Mouse (Mus musculus): Measurements from ENCODE around the gene Ovol2. TPM values are rescaled to one million over a fixed set of nuclear protein-coding genes. Genes with fewer than 3 reads are reported as not detected.

Ovol2 gene
- polyA plus RNA-seq (2014; fragmentation: Nextera tagmentation; extraction: Ambion mirVana) = 1.1 and 3.0 TPM in 2 replicates

- DNase-seq (ENCODE audit: low spot score) = peak; percentile 88
- Histone ChIP-seq H3K9me3 (ENCODE audit: control insufficient read depth, low read length) (no peaks in the 10 kb centered on the region), H3K4me1 (ENCODE audit: control insufficient read depth, insufficient read depth, low read length) (no peaks in the 10 kb centered on the region), H3K4me2 (ENCODE audit: low read depth, low read length) (peak within 1 kb of the TSS; percentile 99), H3K27ac (replicated peaks; ENCODE audit: low read depth, low read length) (no peak within 1 kb of the TSS), H3K36me3 (ENCODE audit: control insufficient read depth, insufficient read depth, low read length) (no peaks in the 10 kb centered on the region), H3K27me3 (replicated peaks; ENCODE audit: control insufficient read depth, insufficient read depth, low read length) (peaks cover 65% of the 10 kb centered on the region), H3K9ac (ENCODE audit: low read depth, low read length) (peak within 1 kb of the TSS; percentile 51), H3K4me3 (ENCODE audit: low read depth, low read length) (peak within 1 kb of the TSS; percentile 59)
- ATAC-seq (ENCODE audit: low read depth) = peak; percentile 69
- 2% methylated on average over 48 of the region's 62 CpGs for WGBS
Observed at GRCm38 (mm10) chr2:144331401-144332302, at the start of gene Ovol2. Gene Ovol2 (minus strand): TSS chr2:144332146.

DNA sequence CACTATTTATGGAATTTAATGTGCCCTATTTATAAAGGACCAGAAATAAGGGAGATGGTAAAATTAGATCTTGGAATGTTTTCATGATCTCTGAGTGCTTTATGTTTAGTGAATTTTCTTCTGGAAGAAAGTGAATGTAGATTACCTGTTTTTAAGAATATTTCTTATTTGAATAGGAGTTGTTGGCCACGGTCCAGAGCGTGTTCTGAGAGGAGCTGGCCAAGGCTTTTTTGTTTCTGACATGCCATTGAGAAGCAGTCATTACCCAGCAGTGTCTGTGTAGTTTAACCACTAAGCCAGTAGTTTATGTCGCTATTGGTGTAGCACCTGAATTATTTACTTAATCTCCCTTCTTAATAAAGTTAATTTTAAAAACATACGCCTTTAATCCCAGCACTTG lies 49.8 kb upstream of the Ovol2 start:
- peaks cover 93% of the 10 kb centered on the region for H3K36me3 ChIP-seq (ENCODE audit: control insufficient read depth, insufficient read depth, low read length)
- WGBS = 90% methylated on average over 4 of the region's 4 CpGs
- no peak for ATAC-seq (ENCODE audit: low read depth)

GRCm38 (mm10) chr2:144381293-144381692 lies 49.3 kb upstream of the Ovol2 start:
- ATAC-seq (ENCODE audit: low read depth) (no peak), DNase-seq (ENCODE audit: low spot score) (no peak)
- H3K27me3 ChIP-seq (replicated peaks; ENCODE audit: control insufficient read depth, insufficient read depth, low read length) = no peaks in the 10 kb centered on the region
- no peak overlapping the region for H3K4me2 ChIP-seq (ENCODE audit: low read depth, low read length)
- no peaks in the 10 kb centered on the region for H3K9me3 ChIP-seq (ENCODE audit: control insufficient read depth, low read length)
- H3K9ac ChIP-seq (ENCODE audit: low read depth, low read length) = no peak overlapping the region
- H3K4me1 ChIP-seq (ENCODE audit: control insufficient read depth, insufficient read depth, low read length) = no peaks in the 10 kb centered on the region
- H3K36me3 ChIP-seq (ENCODE audit: control insufficient read depth, insufficient read depth, low read length) = peaks cover 95% of the 10 kb centered on the region
- no peak overlapping the region for H3K27ac ChIP-seq (replicated peaks; ENCODE audit: low read depth, low read length)
- H3K4me3 ChIP-seq (ENCODE audit: low read depth, low read length) = no peak overlapping the region
- 82% methylated on average over 3 of the region's 3 CpGs for WGBS

More for the DNA sequence above, 49.8 kb upstream of the Ovol2 start:
- H3K27me3 ChIP-seq (replicated peaks; ENCODE audit: control insufficient read depth, insufficient read depth, low read length) = no peaks in the 10 kb centered on the region
- H3K4me2 ChIP-seq (ENCODE audit: low read depth, low read length) = no peak overlapping the region
- no peaks in the 10 kb centered on the region for H3K4me1 ChIP-seq (ENCODE audit: control insufficient read depth, insufficient read depth, low read length)
- no peak for DNase-seq (ENCODE audit: low spot score)
- no peak overlapping the region for H3K27ac ChIP-seq (replicated peaks; ENCODE audit: low read depth, low read length)
- H3K4me3 ChIP-seq (ENCODE audit: low read depth, low read length) = no peak overlapping the region
- H3K9me3 ChIP-seq (ENCODE audit: control insufficient read depth, low read length) = no peaks in the 10 kb centered on the region
- H3K9ac ChIP-seq (ENCODE audit: low read depth, low read length) = no peak overlapping the region

- H3K9me3 ChIP-seq (ENCODE audit: control insufficient read depth, low read length) = no peaks in the 10 kb centered on the region
- ATAC-seq (ENCODE audit: low read depth) (0 out of 2 replicates have a peak, but pooled peaks have one; percentile 22), DNase-seq (ENCODE audit: low spot score) (no peak)
- WGBS = 79% methylated on average over 10 of the region's 10 CpGs
- H3K27ac ChIP-seq (replicated peaks; ENCODE audit: low read depth, low read length) = no peak overlapping the region
- H3K9ac ChIP-seq (ENCODE audit: low read depth, low read length) = no peak overlapping the region
- peaks cover 77% of the 10 kb centered on the region for H3K36me3 ChIP-seq (ENCODE audit: control insufficient read depth, insufficient read depth, low read length)
- no peak overlapping the region for H3K4me3 ChIP-seq (ENCODE audit: low read depth, low read length)
- peaks cover 1% of the 10 kb centered on the region for H3K4me1 ChIP-seq (ENCODE audit: control insufficient read depth, insufficient read depth, low read length)
- H3K27me3 ChIP-seq (replicated peaks; ENCODE audit: control insufficient read depth, insufficient read depth, low read length) = no peaks in the 10 kb centered on the region
- no peak overlapping the region for H3K4me2 ChIP-seq (ENCODE audit: low read depth, low read length)
Observed at GRCm38 (mm10) chr2:144375063-144375703, 43.2 kb upstream of the Ovol2 start.

- no peaks in the 10 kb centered on the region for H3K27me3 ChIP-seq (replicated peaks; ENCODE audit: control insufficient read depth, insufficient read depth, low read length)
- H3K9ac ChIP-seq (ENCODE audit: low read depth, low read length) = no peak overlapping the region
- 87% methylated on average over 9 of the region's 9 CpGs for WGBS
- peaks cover 56% of the 10 kb centered on the region for H3K36me3 ChIP-seq (ENCODE audit: control insufficient read depth, insufficient read depth, low read length)
- no peak overlapping the region for H3K4me3 ChIP-seq (ENCODE audit: low read depth, low read length)
- no peak overlapping the region for H3K27ac ChIP-seq (replicated peaks; ENCODE audit: low read depth, low read length)
- DNase-seq (ENCODE audit: low spot score) = no peak
- peaks cover 7% of the 10 kb centered on the region for H3K4me1 ChIP-seq (ENCODE audit: control insufficient read depth, insufficient read depth, low read length)
- ATAC-seq (ENCODE audit: low read depth) = no peak
- H3K9me3 ChIP-seq (ENCODE audit: control insufficient read depth, low read length) = no peaks in the 10 kb centered on the region
- no peak overlapping the region for H3K4me2 ChIP-seq (ENCODE audit: low read depth, low read length)
Observed at GRCm38 (mm10) chr2:144373063-144373462, 41.1 kb upstream of the Ovol2 start.

DNA sequence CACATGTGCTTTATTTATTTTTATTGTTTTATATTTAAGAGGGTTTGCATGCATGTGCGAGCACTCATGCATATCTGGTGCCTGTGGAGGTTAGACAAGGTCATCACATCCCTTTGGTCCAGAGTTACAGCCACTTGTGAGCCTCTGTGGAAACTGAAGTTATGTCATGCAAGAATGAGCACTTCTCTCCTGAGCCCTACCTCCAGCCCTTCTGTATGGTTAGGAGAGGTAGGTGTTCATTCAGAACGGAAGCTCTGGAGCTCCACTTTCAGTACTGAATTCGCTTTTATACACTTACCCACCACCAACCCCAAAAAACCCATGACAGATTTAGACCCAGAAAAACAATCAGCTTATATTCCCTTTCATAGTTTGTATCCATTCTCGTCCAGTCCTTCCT lies 39.6 kb upstream of the Ovol2 start:
- H3K4me2 ChIP-seq (ENCODE audit: low read depth, low read length) = no peak overlapping the region
- no peak for DNase-seq (ENCODE audit: low spot score)
- no peak for ATAC-seq (ENCODE audit: low read depth)
- H3K9ac ChIP-seq (ENCODE audit: low read depth, low read length) = no peak overlapping the region
- no peak overlapping the region for H3K27ac ChIP-seq (replicated peaks; ENCODE audit: low read depth, low read length)
- H3K4me3 ChIP-seq (ENCODE audit: low read depth, low read length) = no peak overlapping the region
- 85% methylated on average over 4 of the region's 4 CpGs for WGBS
- H3K27me3 ChIP-seq (replicated peaks; ENCODE audit: control insufficient read depth, insufficient read depth, low read length) = no peaks in the 10 kb centered on the region
- no peaks in the 10 kb centered on the region for H3K9me3 ChIP-seq (ENCODE audit: control insufficient read depth, low read length)
- H3K4me1 ChIP-seq (ENCODE audit: control insufficient read depth, insufficient read depth, low read length) = peaks cover 7% of the 10 kb centered on the region
- H3K36me3 ChIP-seq (ENCODE audit: control insufficient read depth, insufficient read depth, low read length) = peaks cover 42% of the 10 kb centered on the region

DNA sequence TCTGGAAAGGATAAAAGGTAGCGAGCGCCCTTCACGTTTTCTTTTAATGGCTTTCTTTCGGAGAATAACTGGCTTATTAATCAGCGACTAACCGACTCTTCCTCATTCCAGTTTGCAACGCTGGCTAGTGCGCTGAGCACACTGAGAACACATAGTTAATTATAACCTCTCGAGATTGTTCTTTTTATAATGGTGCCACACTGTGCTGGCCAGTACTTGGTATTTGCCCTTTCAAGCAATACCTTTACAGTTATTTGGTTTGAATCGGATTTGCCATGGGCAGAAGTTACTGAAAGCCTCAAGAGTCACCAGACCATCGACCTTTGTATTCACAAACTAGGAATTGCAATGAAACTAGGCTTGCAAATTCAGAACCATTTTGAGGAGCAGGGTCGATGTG lies 37.6 kb upstream of the Ovol2 start:
- no peak for ATAC-seq (ENCODE audit: low read depth)
- Histone ChIP-seq H3K27me3 (replicated peaks; ENCODE audit: control insufficient read depth, insufficient read depth, low read length) (no peaks in the 10 kb centered on the region), H3K36me3 (ENCODE audit: control insufficient read depth, insufficient read depth, low read length) (peaks cover 21% of the 10 kb centered on the region), H3K4me3 (ENCODE audit: low read depth, low read length) (peak overlapping the region; percentile 89), H3K4me1 (ENCODE audit: control insufficient read depth, insufficient read depth, low read length) (peaks cover 7% of the 10 kb centered on the region), H3K9me3 (ENCODE audit: control insufficient read depth, low read length) (no peaks in the 10 kb centered on the region), H3K9ac (ENCODE audit: low read depth, low read length) (peak overlapping the region; percentile 88), H3K27ac (replicated peaks; ENCODE audit: low read depth, low read length) (peak overlapping the region; percentile 91), H3K4me2 (ENCODE audit: low read depth, low read length) (peak overlapping the region; percentile 75)
- whole genome bisulfite sequencing = 1% methylated on average over 12 of the region's 12 CpGs
- no peak for DNase-seq (ENCODE audit: low spot score)

DNA sequence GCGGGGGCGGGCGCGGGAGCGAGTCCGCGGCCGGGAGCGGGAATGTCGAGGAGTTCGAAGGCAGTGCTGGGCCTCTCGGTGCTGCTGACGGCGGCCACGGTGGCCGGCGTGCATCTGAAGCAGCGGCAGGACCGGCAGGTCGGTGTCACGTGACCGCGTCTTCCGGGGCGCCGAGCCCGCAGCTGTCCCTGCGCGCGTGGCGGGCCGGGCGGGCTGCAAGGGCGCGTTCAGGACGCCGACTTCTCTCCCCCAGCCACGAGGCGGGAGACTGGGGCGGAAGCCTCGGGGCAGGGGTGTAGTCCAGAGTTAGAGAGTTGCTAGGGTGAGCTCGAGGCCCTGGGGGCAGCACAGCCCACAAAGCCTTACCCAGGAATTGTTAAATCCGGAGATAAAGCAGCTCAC lies 37.1 kb upstream of the Ovol2 start:
- 0% methylated on average over 9 of the region's 43 CpGs for WGBS
- ATAC-seq (ENCODE audit: low read depth) = peak; percentile 88
- H3K4me3 ChIP-seq (ENCODE audit: low read depth, low read length) = peak overlapping the region; percentile 89
- peak; percentile 80 for DNase-seq (ENCODE audit: low spot score)
- peaks cover 7% of the 10 kb centered on the region for H3K4me1 ChIP-seq (ENCODE audit: control insufficient read depth, insufficient read depth, low read length)
- H3K36me3 ChIP-seq (ENCODE audit: control insufficient read depth, insufficient read depth, low read length) = peaks cover 16% of the 10 kb centered on the region
- H3K27me3 ChIP-seq (replicated peaks; ENCODE audit: control insufficient read depth, insufficient read depth, low read length) = no peaks in the 10 kb centered on the region
- H3K4me2 ChIP-seq (ENCODE audit: low read depth, low read length) = peak overlapping the region; percentile 75
- H3K9me3 ChIP-seq (ENCODE audit: control insufficient read depth, low read length) = no peaks in the 10 kb centered on the region
- peak overlapping the region; percentile 91 for H3K27ac ChIP-seq (replicated peaks; ENCODE audit: low read depth, low read length)
- H3K9ac ChIP-seq (ENCODE audit: low read depth, low read length) = peak overlapping the region; percentile 88
